ENCODE assay signal across 8 mouse cellular contexts in the genomic region with DNA sequence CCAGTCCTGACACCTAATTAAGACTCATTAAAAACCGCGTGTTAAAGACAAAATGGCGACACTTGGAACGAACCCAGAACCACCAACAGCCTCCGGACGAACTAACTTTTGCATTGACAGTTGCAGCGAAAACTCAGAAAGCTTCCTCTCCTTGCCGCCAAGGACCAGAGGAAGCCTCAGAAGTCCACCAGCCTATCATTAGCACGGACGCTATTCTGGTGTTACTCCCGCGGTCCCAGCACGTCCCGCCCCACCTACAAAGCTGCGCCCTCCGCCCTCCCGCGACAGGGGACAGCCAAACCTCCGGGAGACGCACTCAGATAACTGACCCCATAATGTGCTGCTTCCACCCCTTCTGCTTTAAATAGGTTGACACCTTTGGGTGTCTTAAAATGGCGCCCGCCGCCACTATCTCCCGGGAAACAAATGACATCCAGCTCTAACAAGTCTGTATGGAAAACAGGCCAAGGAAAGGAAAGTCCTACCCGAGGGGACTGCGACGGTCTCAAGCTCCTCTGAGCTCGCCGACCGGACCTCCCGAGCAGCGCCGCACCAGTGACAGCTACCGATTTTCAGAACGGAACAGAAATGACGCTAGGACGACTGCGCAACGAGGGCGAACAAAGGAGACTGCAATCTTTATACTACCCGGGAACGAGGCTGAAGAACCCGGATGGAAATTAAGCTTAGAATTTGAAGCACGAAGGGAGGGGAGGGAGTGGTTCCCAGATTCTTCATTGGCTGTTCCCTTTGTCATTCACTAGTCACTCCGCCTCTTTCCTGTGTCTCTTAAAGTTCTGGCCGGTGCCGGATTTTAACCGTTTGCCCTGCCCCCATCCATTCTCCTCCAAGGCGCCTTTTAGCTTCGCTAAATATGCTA. TPM values are rescaled to one million over a fixed set of nuclear protein-coding genes. Genes with fewer than 3 reads are reported as not detected.
DNase-seq lines count a peak whose midpoint lies in the region; ATAC-seq and TF ChIP-seq lines count a peak whose summit lies in the region.

Rbmx (minus strand) TSS at position 670 of the 880 bp plus-strand sequence.

- no peaks in the 10 kb centered on the region for H3K4me1 ChIP-seq in hindbrain, embryonic 10.5 days (replicated peaks)
- H3K4me1 ChIP-seq in lung, postnatal 0 days (ENCODE audit: insufficient read depth, low read depth, low read length), result no peaks in the 10 kb centered on the region; the same call in 1 of the 2 replicates

- peak within 1 kb of the TSS; percentile 51 for H3K4me2 ChIP-seq in lung, postnatal 0 days (replicated peaks; ENCODE audit: low read depth, low read length)

- H3K27ac ChIP-seq in hindbrain, embryonic 10.5 days, result peak within 1 kb of the TSS; percentile 94
- peak within 1 kb of the TSS; percentile 92 for H3K27ac ChIP-seq in lung, postnatal 0 days (ENCODE audit: low read length)

- no peak; the same call in 1 of the 2 replicates for TF ChIP-seq EP300 in lung, postnatal 0 days (IDR thresholded peaks at IDR 0.05)

- TF ChIP-seq CTCF in lung, postnatal 0 days (IDR thresholded peaks at IDR 0.05), result peak; percentile 3; the same call in 1 of the 2 replicates

- peak; percentile 88 for DNase-seq in MN1 (ENCODE audit: low spot score)
- peak; percentile 93 for DNase-seq in cerebellum, adult 9-10 months
- peak; percentile 79 for DNase-seq in hindbrain, embryonic 10.5 days (ENCODE audit: low spot score)
- DNase-seq in layer of hippocampus, adult 9-11 months, result peak; percentile 88
- DNase-seq in lung, postnatal 0 days (ENCODE audit: low spot score), result peak; percentile 96
- DNase-seq in ovary, postnatal 14 days (ENCODE audit: low spot score), result peak; percentile 75
- peak; percentile 86 for DNase-seq in thymus, postnatal 14 days

- no peaks in the 10 kb centered on the region for H3K9me3 ChIP-seq in hindbrain, embryonic 10.5 days
- no peaks in the 10 kb centered on the region for H3K9me3 ChIP-seq in lung, postnatal 0 days (ENCODE audit: low read length)

- peaks cover 34% of the 10 kb centered on the region for H3K36me3 ChIP-seq in hindbrain, embryonic 10.5 days
- H3K36me3 ChIP-seq in lung, postnatal 0 days (ENCODE audit: insufficient read depth, low read length), result no peaks in the 10 kb centered on the region

- peak within 1 kb of the TSS; percentile 64 for H3K9ac ChIP-seq in lung, postnatal 0 days (replicated peaks; ENCODE audit: low read depth)

- peak; percentile 100 for ATAC-seq in frontal cortex, adult (ENCODE audit: low TSS enrichment)
- peak; percentile 97 for ATAC-seq in lung, postnatal 0 days

- 18% methylated on average over 50 of the region's 50 CpGs for WGBS in hindbrain, embryonic 10.5 days
- 11% methylated on average over 50 of the region's 50 CpGs for WGBS in lung, postnatal 0 days

- peak within 1 kb of the TSS; percentile 64 for H3K4me3 ChIP-seq in hindbrain, embryonic 10.5 days
- H3K4me3 ChIP-seq in lung, postnatal 0 days (ENCODE audit: low read depth, low read length), result peak within 1 kb of the TSS; percentile 59

- no peaks in the 10 kb centered on the region for H3K27me3 ChIP-seq in hindbrain, embryonic 10.5 days (ENCODE audit: insufficient read depth, poor library complexity, severe bottlenecking)
- no peaks in the 10 kb centered on the region for H3K27me3 ChIP-seq in lung, postnatal 0 days (replicated peaks; ENCODE audit: insufficient read depth, low read length)

RNA-seq across cellular contexts. Expression of gene Rbmx, which starts in this region (rescaled TPM):
- polyA plus RNA-seq in hindbrain, embryonic 10.5 days (2016; fragmentation: Nextera tagmentation; extraction: Ambion mirVana), result 190 and 204 TPM in 2 replicates
- polyA plus RNA-seq in lung, postnatal 0 days (2015; fragmentation: Nextera tagmentation; extraction: Ambion mirVana), result 50.4 and 52.4 TPM in 2 replicates

Comparison
In these comparisons a context has a peak if more than half of its experiments do, and no peak if none do; other contexts are left out.
1. Peak in every context shown above with its lines: DNase-seq, ATAC-seq, H3K4me3 ChIP-seq and H3K27ac ChIP-seq.